Mouse (Mus musculus) intestine, postnatal 0 days (tissue): ENCODE results near the gene Nudt13. TPM values are rescaled to one million over a fixed set of nuclear protein-coding genes. Genes with fewer than 3 reads are reported as not detected.
A peak's percentile ranks its signal among the peaks of the same experiment; 100 is the strongest.
"Not testable (repeated sequence)": the region's sequence is repeated elsewhere in the genome, so short reads cannot be mapped to it uniquely, and the experiment has no call there.

ENCODE experiments used
- ATAC-seq: fragments of 200-750 bp; cut with Nextera tagmentation; 2 replicates; pipeline ENCODE4 v1.8.0; 2017; ENCODE audit warnings: mild to moderate bottlenecking, moderate TSS enrichment, moderate library complexity
- H3K27ac ChIP-seq: fragments of 300-500 bp; sonication (generic); 2 replicates; pipeline ENCODE4 v1.5.1; 2014; ENCODE audit warnings: mild to moderate bottlenecking, low read depth, low read length, moderate library complexity
- H3K27me3 ChIP-seq: fragments of 300-500 bp; sonication (generic); replicated peaks from 2 replicates; pipeline ENCODE4 v1.6.1; 2014; ENCODE audit warnings: low read length, mixed read lengths; ENCODE audit not compliant: control insufficient read depth, insufficient read depth
- H3K36me3 ChIP-seq: fragments of 300-500 bp; sonication (generic); 2 replicates; pipeline ENCODE4 v1.6.1; 2014; ENCODE audit warnings: mild to moderate bottlenecking, moderate library complexity; ENCODE audit not compliant: control insufficient read depth, insufficient read depth
- H3K4me1 ChIP-seq: fragments of 300-500 bp; sonication (generic); replicated peaks from 2 replicates; pipeline ENCODE4 v1.6.1; 2014; ENCODE audit warnings: antibody characterized with exemption, low read length, mixed read lengths; ENCODE audit not compliant: control insufficient read depth, insufficient read depth
- H3K4me2 ChIP-seq: fragments of 300-500 bp; sonication (generic); replicated peaks from 2 replicates; pipeline ENCODE4 v1.6.1; 2014; ENCODE audit warnings: low read depth, mild to moderate bottlenecking, moderate library complexity
- H3K4me3 ChIP-seq: fragments of 300-500 bp; sonication (generic); 2 replicates; pipeline ENCODE4 v1.5.1; 2014; ENCODE audit warnings: low read depth, low read length
- H3K9ac ChIP-seq: fragments of 300-500 bp; sonication (generic); 2 replicates; pipeline ENCODE4 v1.6.1; 2014; ENCODE audit warnings: mild to moderate bottlenecking, low read depth, low read length
- H3K9me3 ChIP-seq: fragments of 300-500 bp; sonication (generic); 2 replicates; pipeline ENCODE4 v1.6.1; 2016; ENCODE audit warnings: mixed run types; ENCODE audit not compliant: control insufficient read depth
- CTCF ChIP-seq: sonication (generic); IDR thresholded peaks from 2 replicates; pipeline ENCODE4 v1.5.1; 2016; ENCODE audit warnings: low read depth, mild to moderate bottlenecking, control low read depth, antibody characterized with exemption, moderate library complexity
- WGBS: fragments of 180-500 bp; shearing (Covaris S2); extraction: QIAGEN DNeasy Blood & Tissue Kit; methylation state at CpG from one replicate; pipeline ENCODE4 v1.1.7; 2014; 5-methylcytosine and 5-hydroxymethylcytosine counted together
- polyA plus RNA-seq: library from polyadenylated mRNA; unstranded; fragments of >200 nt; fragmentation: Nextera tagmentation; extraction: Ambion mirVana; gene quantifications from 2 replicates; pipeline ENCODE4 v1.2.1, GENCODE M21; 2015

Gene Nudt13
- polyA plus RNA-seq, 1 experiment from 2014 or later = 7.4 TPM

GRCm38 (mm10) chr14:20297616-20298015 is 3.1 kb downstream of the Nudt13 start:
- Histone ChIP-seq H3K4me3 (no peak overlapping the region), H3K4me2 (no peak overlapping the region), H3K36me3 (no peaks in the 10 kb centered on the region), H3K27me3 (no peaks in the 10 kb centered on the region), H3K4me1 (no peaks in the 10 kb centered on the region), H3K9ac (no peak overlapping the region), H3K27ac (no peak overlapping the region), H3K9me3 (no peaks in the 10 kb centered on the region)
- 85% methylated on average over 3 of the region's 3 CpGs for WGBS
- peak; percentile 27; the same call in 1 of the 2 replicates for TF ChIP-seq CTCF
- no peak for ATAC-seq

DNA sequence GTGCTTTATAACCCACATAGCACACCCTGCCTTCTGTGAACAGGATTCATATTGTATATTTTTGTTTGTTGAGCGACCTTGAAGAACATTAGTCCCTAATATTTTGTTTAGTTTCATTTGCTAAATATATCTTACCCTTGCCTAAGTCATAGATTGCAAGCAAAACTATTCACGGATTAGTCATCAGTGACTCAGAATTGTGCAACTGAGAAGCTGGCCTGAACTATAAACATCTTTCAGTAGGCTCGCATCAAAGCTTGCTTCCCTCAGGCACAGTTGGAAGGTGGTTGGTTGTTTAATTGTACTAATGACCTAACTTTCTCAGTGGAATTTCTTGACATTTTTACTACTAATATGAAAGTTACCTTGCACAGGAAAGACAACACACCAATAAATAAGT is 3.6 kb downstream of the Nudt13 start:
- H3K4me3 ChIP-seq = no peak overlapping the region
- no peak overlapping the region for H3K4me2 ChIP-seq
- no peaks in the 10 kb centered on the region for H3K36me3 ChIP-seq
- no peaks in the 10 kb centered on the region for H3K9me3 ChIP-seq
- 49% methylated on average over 3 of the region's 3 CpGs for WGBS
- ATAC-seq = no peak
- H3K27ac ChIP-seq = no peak overlapping the region
- TF ChIP-seq CTCF = no peak
- no peak overlapping the region for H3K9ac ChIP-seq
- H3K27me3 ChIP-seq = no peaks in the 10 kb centered on the region
- no peaks in the 10 kb centered on the region for H3K4me1 ChIP-seq

DNA sequence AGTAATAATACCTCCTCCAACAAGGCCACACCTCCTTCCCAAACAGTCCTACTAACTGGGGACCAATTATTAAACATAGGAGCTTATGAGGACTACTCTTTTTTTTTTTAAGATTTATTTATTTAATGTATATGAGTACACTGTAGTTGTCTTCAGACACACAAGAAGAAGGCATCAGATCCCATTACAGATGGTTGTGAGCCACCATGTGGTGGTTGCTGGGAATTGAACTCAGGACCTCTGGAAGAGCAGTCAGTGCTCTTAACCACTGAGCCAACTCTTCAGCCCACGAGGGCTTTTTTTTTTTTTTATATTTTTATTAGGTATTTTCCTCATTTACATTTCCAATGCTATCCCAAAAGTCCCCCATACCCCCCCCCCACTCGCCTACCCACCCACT is 10.6 kb downstream of the Nudt13 start:
- H3K4me2 ChIP-seq, H3K27me3 ChIP-seq, ATAC-seq, H3K4me1 ChIP-seq, H3K9me3 ChIP-seq, H3K9ac ChIP-seq, H3K27ac ChIP-seq, H3K4me3 ChIP-seq: not testable (repeated sequence)
- peak; percentile 20; the same call in 1 of the 2 replicates for TF ChIP-seq CTCF
- WGBS = 74% methylated on average over 2 of the region's 2 CpGs
- H3K36me3 ChIP-seq = peaks cover 27% of the 10 kb centered on the region

- H3K4me2 ChIP-seq = 0 out of 2 replicates have a peak overlapping the region, but pooled peaks have one; percentile 6
- TF ChIP-seq CTCF = no peak
- no peaks in the 10 kb centered on the region for H3K27me3 ChIP-seq
- 19% methylated on average over 1 of the region's 1 CpGs for WGBS
- peaks cover 30% of the 10 kb centered on the region for H3K36me3 ChIP-seq
- no peak overlapping the region for H3K9ac ChIP-seq
- H3K9me3 ChIP-seq = no peaks in the 10 kb centered on the region
- H3K4me1 ChIP-seq = no peaks in the 10 kb centered on the region
- no peak overlapping the region for H3K27ac ChIP-seq
- ATAC-seq = peak; percentile 47; the same call in 1 of the 2 replicates
- no peak overlapping the region for H3K4me3 ChIP-seq
Measured at GRCm38 (mm10) chr14:20315137-20315536, 20.6 kb downstream of the Nudt13 start.

GRCm38 (mm10) chr14:20319420-20319819 is 24.9 kb downstream of the Nudt13 start:
- Histone ChIP-seq H3K4me3 (no peak overlapping the region), H3K27me3 (no peaks in the 10 kb centered on the region), H3K36me3 (peaks cover 47% of the 10 kb centered on the region), H3K9ac (no peak overlapping the region), H3K4me2 (no peak overlapping the region), H3K9me3 (no peaks in the 10 kb centered on the region), H3K27ac (no peak overlapping the region), H3K4me1 (no peaks in the 10 kb centered on the region)
- TF ChIP-seq CTCF = peak; percentile 72
- no peak for ATAC-seq
- 79% methylated on average over 3 of the region's 3 CpGs for WGBS

DNA sequence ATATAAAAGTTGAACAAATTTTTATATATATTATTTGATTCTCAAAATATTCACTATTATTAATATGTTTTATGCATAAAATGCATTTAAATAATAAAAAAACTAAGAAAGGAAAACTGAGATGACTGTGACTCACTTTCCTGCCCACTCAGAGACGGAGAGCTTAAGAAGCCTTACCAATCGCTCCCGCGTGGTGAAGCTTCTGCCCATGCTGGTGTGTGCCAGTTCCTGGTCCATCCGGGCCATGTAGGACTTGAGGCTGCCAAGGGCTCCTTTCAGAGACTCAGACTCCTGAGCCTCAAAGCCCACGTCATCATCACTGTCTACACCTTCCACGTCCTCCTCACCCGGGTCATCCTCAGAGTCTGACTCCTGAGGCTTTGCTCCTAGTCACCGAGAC is 29.7 kb downstream of the Nudt13 start:
- H3K27ac ChIP-seq = no peak overlapping the region
- WGBS = 96% methylated on average over 9 of the region's 9 CpGs
- no peak for TF ChIP-seq CTCF
- no peaks in the 10 kb centered on the region for H3K9me3 ChIP-seq
- no peaks in the 10 kb centered on the region for H3K27me3 ChIP-seq
- no peak for ATAC-seq
- no peak overlapping the region for H3K4me3 ChIP-seq
- peaks cover 67% of the 10 kb centered on the region for H3K36me3 ChIP-seq
- no peak overlapping the region for H3K9ac ChIP-seq
- no peaks in the 10 kb centered on the region for H3K4me1 ChIP-seq
- H3K4me2 ChIP-seq = no peak overlapping the region

DNA sequence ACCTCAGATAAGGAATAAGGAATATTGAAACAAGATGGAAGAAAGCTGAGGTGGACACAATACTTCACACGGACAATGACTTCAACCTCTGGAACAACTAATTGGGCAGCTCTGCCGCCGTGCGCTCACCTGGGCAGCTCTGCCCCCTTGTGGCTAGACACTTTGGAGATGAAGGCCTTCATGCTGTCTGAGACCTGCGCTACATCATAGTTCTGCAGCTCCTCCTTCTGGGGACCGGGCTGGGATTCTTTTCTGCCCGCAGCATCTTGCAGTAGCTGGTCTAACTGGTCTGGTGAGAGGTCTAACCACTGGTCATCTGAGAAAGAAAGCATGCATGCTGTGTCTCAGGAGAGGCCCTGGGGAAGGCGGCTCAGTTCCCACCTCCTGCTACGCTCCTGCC is 34.0 kb downstream of the Nudt13 start:
- Histone ChIP-seq H3K36me3 (peaks cover 65% of the 10 kb centered on the region), H3K27ac (no peak overlapping the region), H3K4me3 (no peak overlapping the region), H3K9me3 (no peaks in the 10 kb centered on the region), H3K4me2 (no peak overlapping the region), H3K4me1 (no peaks in the 10 kb centered on the region), H3K9ac (no peak overlapping the region), H3K27me3 (no peaks in the 10 kb centered on the region)
- TF ChIP-seq CTCF = peak; percentile 71
- WGBS = 55% methylated on average over 9 of the region's 9 CpGs
- no peak for ATAC-seq
